Mouse (Mus musculus) stomach, embryonic 15.5 days (tissue): ENCODE measurements around the gene Prpf40a. TPM values are rescaled to one million over a fixed set of nuclear protein-coding genes. Genes with fewer than 3 reads are reported as not detected.

ENCODE experiments used
- ATAC-seq: fragments of 200-750 bp; cut with Nextera tagmentation; 2 replicates; pipeline ENCODE4 v1.8.0; 2017; ENCODE audit warnings: low read depth, moderate number of reproducible peaks, moderate TSS enrichment; ENCODE audit not compliant: insufficient read depth, low FRiP score
- H3K27ac ChIP-seq: fragments of 300-500 bp; sonication (generic); 2 replicates; pipeline ENCODE4 v1.5.1; 2015; ENCODE audit warnings: mild to moderate bottlenecking, inconsistent platforms
- H3K27me3 ChIP-seq: fragments of 300-500 bp; sonication (generic); replicated peaks from 2 replicates; pipeline ENCODE4 v1.6.1; 2015; ENCODE audit warnings: inconsistent platforms
- H3K36me3 ChIP-seq: fragments of 300-500 bp; sonication (generic); 2 replicates; pipeline ENCODE4 v1.6.1; 2015; ENCODE audit warnings: inconsistent platforms
- H3K4me1 ChIP-seq: fragments of 300-500 bp; sonication (generic); 2 replicates; pipeline ENCODE4 v1.6.1; 2015; ENCODE audit warnings: inconsistent platforms
- H3K4me2 ChIP-seq: fragments of 300-500 bp; sonication (generic); 2 replicates; pipeline ENCODE4 v1.6.1; 2015; ENCODE audit warnings: mild to moderate bottlenecking, inconsistent platforms
- H3K4me3 ChIP-seq: fragments of 300-500 bp; sonication (generic); replicated peaks from 2 replicates; pipeline ENCODE4 v1.5.1; 2015; ENCODE audit warnings: inconsistent platforms
- H3K9ac ChIP-seq: fragments of 300-500 bp; sonication (generic); 2 replicates; pipeline ENCODE4 v1.6.1; 2015; ENCODE audit warnings: inconsistent platforms
- H3K9me3 ChIP-seq: fragments of 300-500 bp; sonication (generic); 2 replicates; pipeline ENCODE4 v1.6.1; 2016; ENCODE audit warnings: inconsistent platforms
- WGBS: fragments of 180-500 bp; shearing (Covaris S2); methylation state at CpG from one replicate; pipeline ENCODE4 v1.1.7; 2015; 5-methylcytosine and 5-hydroxymethylcytosine counted together
- polyA plus RNA-seq: library from polyadenylated mRNA; unstranded; fragments of >200 nt; fragmentation: Nextera tagmentation; extraction: Ambion mirVana; gene quantifications from 2 replicates; pipeline ENCODE4 v1.2.1, GENCODE M21; 2015

Prpf40a gene
- 131 and 132 TPM in 2 replicates for polyA plus RNA-seq

- Histone ChIP-seq H3K27ac (peak within 1 kb of the TSS; percentile 99), H3K9ac (peak within 1 kb of the TSS; percentile 71), H3K27me3 (no peaks in the 10 kb centered on the region), H3K4me3 (peak within 1 kb of the TSS; percentile 87), H3K4me1 (peaks cover 8% of the 10 kb centered on the region; the same call in 1 of the 2 replicates), H3K36me3 (0 out of 2 replicates have a peak, but pooled peaks cover 6% of the 10 kb centered on the region), H3K9me3 (no peaks in the 10 kb centered on the region), H3K4me2 (peak within 1 kb of the TSS; percentile 60)
- peak; percentile 95 for ATAC-seq
- WGBS: under 1% methylated on average over 53 of the region's 53 CpGs
Measured at GRCm38 (mm10) chr2:53190684-53191511, at the start of gene Prpf40a. Gene Prpf40a, minus strand, starts transcription at chr2:53191284.

- H3K9ac ChIP-seq: no peak overlapping the region
- no peaks in the 10 kb centered on the region for H3K27me3 ChIP-seq
- H3K27ac ChIP-seq: no peak overlapping the region
- no peak overlapping the region for H3K4me3 ChIP-seq
- WGBS: 82% methylated on average over 5 of the region's 5 CpGs
- ATAC-seq: no peak
- H3K4me1 ChIP-seq: no peaks in the 10 kb centered on the region
- H3K4me2 ChIP-seq: no peak overlapping the region
- H3K9me3 ChIP-seq: no peaks in the 10 kb centered on the region
- H3K36me3 ChIP-seq: no peaks in the 10 kb centered on the region; the same call in 1 of the 2 replicates
Measured at GRCm38 (mm10) chr2:53222242-53222641, 31.2 kb upstream of the Prpf40a start.

- no peak overlapping the region for H3K27ac ChIP-seq
- no peaks in the 10 kb centered on the region for H3K27me3 ChIP-seq
- 97% methylated on average over 1 of the region's 1 CpGs for WGBS
- H3K4me1 ChIP-seq: no peaks in the 10 kb centered on the region
- no peak overlapping the region for H3K9ac ChIP-seq
- H3K36me3 ChIP-seq: peaks cover 14% of the 10 kb centered on the region
- ATAC-seq: no peak
- no peak overlapping the region for H3K4me3 ChIP-seq
- no peaks in the 10 kb centered on the region for H3K9me3 ChIP-seq
- H3K4me2 ChIP-seq: no peak overlapping the region
Measured at GRCm38 (mm10) chr2:53213493-53213892, 22.4 kb upstream of the Prpf40a start.

GRCm38 (mm10) chr2:53206749-53207148, 15.7 kb upstream of the Prpf40a start:
- Histone ChIP-seq H3K4me1 (no peaks in the 10 kb centered on the region), H3K4me3 (no peak overlapping the region), H3K9me3 (no peaks in the 10 kb centered on the region), H3K4me2 (no peak overlapping the region), H3K27me3 (no peaks in the 10 kb centered on the region), H3K36me3 (peaks cover 6% of the 10 kb centered on the region; the same call in 1 of the 2 replicates), H3K27ac (no peak overlapping the region), H3K9ac (no peak overlapping the region)
- no peak for ATAC-seq

- no peak; the same call in 1 of the 2 replicates for ATAC-seq
- no peak overlapping the region for H3K9ac ChIP-seq
- H3K4me3 ChIP-seq: no peak overlapping the region
- H3K4me1 ChIP-seq: no peaks in the 10 kb centered on the region
- H3K9me3 ChIP-seq: no peaks in the 10 kb centered on the region
- H3K36me3 ChIP-seq: peaks cover 3% of the 10 kb centered on the region; the same call in 1 of the 2 replicates
- H3K27ac ChIP-seq: no peak overlapping the region
- no peaks in the 10 kb centered on the region for H3K27me3 ChIP-seq
- no peak overlapping the region for H3K4me2 ChIP-seq
- WGBS: 65% methylated on average over 5 of the region's 5 CpGs
Measured at GRCm38 (mm10) chr2:53204373-53205274, 13.5 kb upstream of the Prpf40a start.

- H3K4me2 ChIP-seq: no peak overlapping the region
- 87% methylated on average over 4 of the region's 4 CpGs for WGBS
- no peak overlapping the region for H3K4me3 ChIP-seq
- H3K4me1 ChIP-seq: no peaks in the 10 kb centered on the region
- H3K9ac ChIP-seq: no peak overlapping the region
- ATAC-seq: no peak
- no peaks in the 10 kb centered on the region for H3K9me3 ChIP-seq
- H3K27ac ChIP-seq: no peak overlapping the region
- peaks cover 3% of the 10 kb centered on the region; the same call in 1 of the 2 replicates for H3K36me3 ChIP-seq
- H3K27me3 ChIP-seq: no peaks in the 10 kb centered on the region
Measured at GRCm38 (mm10) chr2:53200164-53200885, 9.2 kb upstream of the Prpf40a start.

GRCm38 (mm10) chr2:53199203-53199602, 8.1 kb upstream of the Prpf40a start:
- H3K27me3 ChIP-seq: no peaks in the 10 kb centered on the region
- H3K4me1 ChIP-seq: no peaks in the 10 kb centered on the region
- no peak for ATAC-seq
- H3K4me2 ChIP-seq: no peak overlapping the region
- H3K27ac ChIP-seq: no peak overlapping the region
- WGBS: 87% methylated on average over 1 of the region's 1 CpGs
- no peaks in the 10 kb centered on the region for H3K9me3 ChIP-seq
- no peak overlapping the region for H3K4me3 ChIP-seq
- H3K9ac ChIP-seq: no peak overlapping the region
- peaks cover 6% of the 10 kb centered on the region; the same call in 1 of the 2 replicates for H3K36me3 ChIP-seq

GRCm38 (mm10) chr2:53196431-53196830, 5.3 kb upstream of the Prpf40a start:
- H3K4me2 ChIP-seq: no peak overlapping the region
- no peak for ATAC-seq
- H3K9me3 ChIP-seq: no peaks in the 10 kb centered on the region
- H3K27ac ChIP-seq: no peak overlapping the region
- H3K9ac ChIP-seq: no peak overlapping the region
- H3K4me1 ChIP-seq: 0 out of 2 replicates have a peak, but pooled peaks cover 3% of the 10 kb centered on the region
- no peak overlapping the region for H3K4me3 ChIP-seq
- 95% methylated on average over 10 of the region's 10 CpGs for WGBS
- H3K36me3 ChIP-seq: peaks cover 6% of the 10 kb centered on the region; the same call in 1 of the 2 replicates
- no peaks in the 10 kb centered on the region for H3K27me3 ChIP-seq

GRCm38 (mm10) chr2:53192386-53192785, 1.3 kb upstream of the Prpf40a start:
- H3K27me3 ChIP-seq: no peaks in the 10 kb centered on the region
- peak overlapping the region; percentile 60 for H3K4me2 ChIP-seq
- no peak for ATAC-seq
- no peaks in the 10 kb centered on the region for H3K9me3 ChIP-seq
- WGBS: under 1% methylated on average over 20 of the region's 20 CpGs
- H3K27ac ChIP-seq: peak overlapping the region; percentile 99
- peaks cover 8% of the 10 kb centered on the region; the same call in 1 of the 2 replicates for H3K4me1 ChIP-seq
- peak overlapping the region; percentile 87 for H3K4me3 ChIP-seq
- H3K9ac ChIP-seq: peak overlapping the region; percentile 63
- H3K36me3 ChIP-seq: 0 out of 2 replicates have a peak, but pooled peaks cover 9% of the 10 kb centered on the region

- peak; percentile 91 for ATAC-seq
- under 1% methylated on average over 82 of the region's 82 CpGs for WGBS
- H3K36me3 ChIP-seq: 0 out of 2 replicates have a peak, but pooled peaks cover 9% of the 10 kb centered on the region
- H3K27me3 ChIP-seq: no peaks in the 10 kb centered on the region
- H3K4me3 ChIP-seq: peak within 1 kb of the TSS; percentile 87
- peak within 1 kb of the TSS; percentile 99 for H3K27ac ChIP-seq
- peak within 1 kb of the TSS; percentile 60 for H3K4me2 ChIP-seq
- peak within 1 kb of the TSS; percentile 71 for H3K9ac ChIP-seq
- peaks cover 8% of the 10 kb centered on the region; the same call in 1 of the 2 replicates for H3K4me1 ChIP-seq
- H3K9me3 ChIP-seq: no peaks in the 10 kb centered on the region
Measured at GRCm38 (mm10) chr2:53191523-53192220, 588 bp upstream of the Prpf40a start, which contains the start of gene Arl6ip6. Gene Arl6ip6, plus strand, starts transcription at chr2:53191726.
